Mouse (Mus musculus): Measurements from ENCODE around the gene Tsen2. TPM values are rescaled to one million over a fixed set of nuclear protein-coding genes. Genes with fewer than 3 reads are reported as not detected.

Gene Tsen2
- polyA plus RNA-seq, 1 experiment: 5.0 TPM

- 56% methylated on average over 9 of the region's 9 CpGs for WGBS
- TF ChIP-seq POLR2A (IDR thresholded peaks at IDR 0.05; ENCODE audit: borderline replicate concordance, control insufficient read depth, low read depth, low read length) (no peak), CTCF (IDR thresholded peaks at IDR 0.05; ENCODE audit: control insufficient read depth, insufficient read depth, low read length) (no peak)
- H3K4me1 ChIP-seq (ENCODE audit: control insufficient read depth, insufficient read depth, low read length): peaks cover 13% of the 10 kb centered on the region
Observed at GRCm38 (mm10) chr6:115524449-115524990, 19.9 kb upstream of the Tsen2 start.

GRCm38 (mm10) chr6:115527418-115527817 lies 17.0 kb upstream of the Tsen2 start:
- H3K27ac ChIP-seq (ENCODE audit: control insufficient read depth, insufficient read depth, low read depth, low read length, poor library complexity): no peak overlapping the region
- no peak overlapping the region for H3K4me3 ChIP-seq (replicated peaks; ENCODE audit: control insufficient read depth, low read depth, low read length)
- WGBS: 53% methylated on average over 3 of the region's 3 CpGs
- peaks cover 3% of the 10 kb centered on the region; the same call in 1 of the 2 replicates for H3K4me1 ChIP-seq (ENCODE audit: control insufficient read depth, insufficient read depth, low read length)
- TF ChIP-seq POLR2A (IDR thresholded peaks at IDR 0.05; ENCODE audit: borderline replicate concordance, control insufficient read depth, low read depth, low read length): no peak
- no peak for TF ChIP-seq CTCF (IDR thresholded peaks at IDR 0.05; ENCODE audit: control insufficient read depth, insufficient read depth, low read length)

More at GRCm38 (mm10) chr6:115524449-115524990, 19.9 kb upstream of the Tsen2 start:
- no peak overlapping the region for H3K4me3 ChIP-seq (replicated peaks; ENCODE audit: control insufficient read depth, low read depth, low read length)
- H3K27ac ChIP-seq (ENCODE audit: control insufficient read depth, insufficient read depth, low read depth, low read length, poor library complexity): no peak overlapping the region

DNA sequence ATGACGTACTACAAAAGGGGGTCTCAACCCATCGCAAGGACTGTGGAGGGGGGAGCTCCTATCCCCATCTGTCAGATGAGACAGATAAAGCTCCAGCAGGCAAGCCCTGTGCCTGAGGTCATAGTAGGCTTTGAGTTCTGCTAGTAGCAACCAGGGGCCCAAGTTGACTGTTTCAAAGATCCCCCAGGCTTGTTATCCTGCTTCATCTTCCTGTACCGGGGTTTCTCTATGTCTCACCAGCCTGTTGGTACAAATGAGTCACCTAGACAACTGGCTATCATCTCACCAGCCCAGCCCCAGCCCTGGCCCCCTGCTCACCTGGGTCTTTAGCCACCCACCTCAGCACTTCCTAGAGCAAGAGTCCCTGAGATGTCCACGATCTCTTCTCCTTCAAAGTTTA lies 16.1 kb upstream of the Tsen2 start:
- WGBS: 91% methylated on average over 4 of the region's 4 CpGs
- no peak for TF ChIP-seq CTCF (IDR thresholded peaks at IDR 0.05; ENCODE audit: control insufficient read depth, insufficient read depth, low read length)
- TF ChIP-seq POLR2A (IDR thresholded peaks at IDR 0.05; ENCODE audit: borderline replicate concordance, control insufficient read depth, low read depth, low read length): no peak

DNA sequence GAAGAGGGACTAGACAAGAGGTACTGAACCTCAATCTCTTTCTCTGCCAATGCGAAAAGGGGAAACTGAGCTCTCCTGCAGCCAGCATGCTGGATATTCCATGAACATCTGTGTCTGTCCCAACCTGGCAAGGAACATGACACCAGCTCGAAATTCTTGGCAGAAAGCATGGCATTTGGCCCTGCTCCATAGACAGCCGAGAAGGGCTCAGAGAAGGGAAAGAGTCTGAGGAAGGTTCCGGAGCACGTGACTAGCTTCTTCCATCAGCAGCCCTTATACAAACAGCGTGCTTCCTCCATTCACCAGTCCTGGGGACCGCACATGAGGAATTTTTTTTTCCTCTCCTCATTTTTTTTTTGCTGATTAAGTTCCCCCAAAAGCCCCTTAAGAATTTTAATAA lies 9.8 kb upstream of the Tsen2 start:
- H3K4me1 ChIP-seq (ENCODE audit: control insufficient read depth, insufficient read depth, low read length): no peaks in the 10 kb centered on the region
- WGBS: 79% methylated on average over 7 of the region's 7 CpGs
- no peak for TF ChIP-seq CTCF (IDR thresholded peaks at IDR 0.05; ENCODE audit: control insufficient read depth, insufficient read depth, low read length)
- no peak for TF ChIP-seq POLR2A (IDR thresholded peaks at IDR 0.05; ENCODE audit: borderline replicate concordance, control insufficient read depth, low read depth, low read length)

More for the DNA sequence above, 16.1 kb upstream of the Tsen2 start:
- Histone ChIP-seq H3K4me1 (ENCODE audit: control insufficient read depth, insufficient read depth, low read length) (peaks cover 2% of the 10 kb centered on the region; the same call in 1 of the 2 replicates), H3K27ac (ENCODE audit: control insufficient read depth, insufficient read depth, low read depth, low read length, poor library complexity) (no peak overlapping the region), H3K4me3 (replicated peaks; ENCODE audit: control insufficient read depth, low read depth, low read length) (no peak overlapping the region)

GRCm38 (mm10) chr6:115536169-115536568 lies 8.3 kb upstream of the Tsen2 start:
- Histone ChIP-seq H3K4me3 (replicated peaks; ENCODE audit: control insufficient read depth, low read depth, low read length) (no peak overlapping the region), H3K27ac (ENCODE audit: control insufficient read depth, insufficient read depth, low read depth, low read length, poor library complexity) (no peak overlapping the region), H3K4me1 (ENCODE audit: control insufficient read depth, insufficient read depth, low read length) (no peaks in the 10 kb centered on the region)
- 77% methylated on average over 4 of the region's 4 CpGs for WGBS
- TF ChIP-seq POLR2A (IDR thresholded peaks at IDR 0.05; ENCODE audit: borderline replicate concordance, control insufficient read depth, low read depth, low read length): no peak
- no peak for TF ChIP-seq CTCF (IDR thresholded peaks at IDR 0.05; ENCODE audit: control insufficient read depth, insufficient read depth, low read length)

More for the DNA sequence above, 9.8 kb upstream of the Tsen2 start:
- Histone ChIP-seq H3K4me3 (replicated peaks; ENCODE audit: control insufficient read depth, low read depth, low read length) (no peak overlapping the region), H3K27ac (ENCODE audit: control insufficient read depth, insufficient read depth, low read depth, low read length, poor library complexity) (no peak overlapping the region)

DNA sequence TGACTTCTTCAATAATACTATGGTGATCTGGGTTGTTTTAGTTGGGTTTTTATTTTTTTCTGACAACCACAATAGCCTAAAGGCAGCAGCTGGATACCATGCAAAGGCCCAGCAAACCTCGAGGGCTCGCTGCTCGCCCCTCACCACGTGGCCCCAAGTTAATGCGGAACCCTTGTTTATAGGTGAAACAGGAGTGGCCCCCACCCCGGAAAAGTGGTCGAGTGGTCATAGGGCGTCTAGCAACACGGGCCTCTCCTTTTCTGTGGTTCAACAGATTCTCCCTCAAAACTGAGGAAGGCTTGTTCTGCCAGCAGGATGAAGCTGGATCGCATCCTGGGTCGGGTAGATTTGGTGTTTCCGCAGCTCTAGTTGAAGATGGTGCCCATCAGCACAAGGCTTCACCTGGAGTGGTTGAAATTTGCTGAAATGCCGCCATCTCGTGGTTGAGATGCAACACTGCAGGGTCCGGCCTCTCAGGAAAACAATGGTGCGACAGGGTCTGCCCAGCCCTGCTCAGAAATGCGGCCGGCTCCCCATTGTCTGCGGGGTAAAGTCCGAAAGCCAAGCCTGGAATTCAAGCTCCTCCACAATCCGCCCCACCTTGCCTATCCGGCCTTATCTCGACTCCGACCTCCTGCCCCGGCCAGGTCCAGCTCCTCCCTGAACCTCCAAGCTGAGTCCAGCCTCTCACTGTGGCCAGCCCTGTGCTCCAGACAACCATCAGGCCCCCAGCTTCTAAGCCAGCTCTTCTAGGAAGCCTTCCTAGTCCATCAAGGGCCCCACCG lies 5.6 kb upstream of the Tsen2 start:
- Histone ChIP-seq H3K4me3 (replicated peaks; ENCODE audit: control insufficient read depth, low read depth, low read length) (no peak overlapping the region), H3K27ac (ENCODE audit: control insufficient read depth, insufficient read depth, low read depth, low read length, poor library complexity) (no peak overlapping the region), H3K4me1 (ENCODE audit: control insufficient read depth, insufficient read depth, low read length) (no peaks in the 10 kb centered on the region)
- WGBS: 16% methylated on average over 26 of the region's 26 CpGs
- TF ChIP-seq POLR2A (IDR thresholded peaks at IDR 0.05; ENCODE audit: borderline replicate concordance, control insufficient read depth, low read depth, low read length) (no peak), CTCF (IDR thresholded peaks at IDR 0.05; ENCODE audit: control insufficient read depth, insufficient read depth, low read length) (peak; percentile 88)

DNA sequence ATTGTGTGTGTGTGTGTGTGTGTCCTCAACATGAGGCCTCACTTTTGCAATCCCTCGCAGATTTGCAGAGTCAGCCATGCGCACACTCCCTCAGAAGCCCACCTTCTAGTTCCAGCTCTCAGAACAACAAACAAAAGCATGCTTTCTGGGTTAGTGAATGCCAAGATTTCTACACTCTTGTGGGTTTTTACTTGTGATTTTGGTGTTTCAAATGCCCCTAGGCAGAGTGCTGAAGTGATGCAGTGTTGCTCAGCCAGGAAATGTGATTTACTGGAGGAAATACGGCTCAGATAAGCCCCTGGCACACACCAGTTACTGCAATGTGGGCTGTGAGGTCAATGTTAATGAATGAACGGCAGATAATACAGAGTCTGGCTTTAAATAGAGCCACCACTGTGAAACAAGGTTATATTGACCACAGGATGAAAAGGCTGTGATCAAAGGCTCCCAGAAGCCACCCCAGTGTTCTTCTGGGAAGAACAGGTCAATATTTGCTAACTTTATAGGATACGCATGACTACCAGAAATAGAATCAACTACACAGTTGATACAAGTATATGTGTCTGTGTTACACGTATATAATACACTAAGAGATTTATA lies 2.7 kb upstream of the Tsen2 start:
- Histone ChIP-seq H3K27ac (ENCODE audit: control insufficient read depth, insufficient read depth, low read depth, low read length, poor library complexity) (no peak overlapping the region), H3K4me1 (ENCODE audit: control insufficient read depth, insufficient read depth, low read length) (no peaks in the 10 kb centered on the region; the same call in 1 of the 2 replicates), H3K4me3 (replicated peaks; ENCODE audit: control insufficient read depth, low read depth, low read length) (no peak overlapping the region)
- TF ChIP-seq POLR2A (IDR thresholded peaks at IDR 0.05; ENCODE audit: borderline replicate concordance, control insufficient read depth, low read depth, low read length): no peak
- no peak for TF ChIP-seq CTCF (IDR thresholded peaks at IDR 0.05; ENCODE audit: control insufficient read depth, insufficient read depth, low read length)
- 28% methylated on average over 6 of the region's 6 CpGs for WGBS

- Histone ChIP-seq H3K4me3 (replicated peaks; ENCODE audit: control insufficient read depth, low read depth, low read length) (no peak overlapping the region), H3K4me1 (ENCODE audit: control insufficient read depth, insufficient read depth, low read length) (no peaks in the 10 kb centered on the region; the same call in 1 of the 2 replicates), H3K27ac (ENCODE audit: control insufficient read depth, insufficient read depth, low read depth, low read length, poor library complexity) (no peak overlapping the region)
- TF ChIP-seq CTCF (IDR thresholded peaks at IDR 0.05; ENCODE audit: control insufficient read depth, insufficient read depth, low read length): no peak
- TF ChIP-seq POLR2A (IDR thresholded peaks at IDR 0.05; ENCODE audit: borderline replicate concordance, control insufficient read depth, low read depth, low read length): no peak
- WGBS: 48% methylated on average over 3 of the region's 3 CpGs
Observed at GRCm38 (mm10) chr6:115542341-115542740, 2.1 kb upstream of the Tsen2 start.

Measured in bone marrow, adult 2 months (tissue).